ENCODE assay signal across 11 mouse cellular contexts in genomic region chr3:156198688-156199087, GRCm38 (mm10).
"Had no signal": no experiment of that assay in that cellular context is flagged by ENCODE, and none has a peak within 500 bp of the region (broad histone marks: within the 10 kb centered on the region; RNA-seq: fewer than 3 reads in every experiment).

No protein-coding gene starts in this region.

- DNase-seq: kidney, adult 18-20 months; kidney, adult 9 months; kidney, postnatal 14 days; layer of hippocampus, postnatal 36 days; liver, embryonic 13.5 days; lung, adult 2 months; retina, postnatal 1 day; thymus, adult 2 months; thymus, postnatal 14 days had no signal

- ATAC-seq: intestine, embryonic 16.5 days; midbrain, embryonic 16.5 days had no signal
